ENCODE assay signal across 25 mouse cellular contexts in the genomic region with DNA sequence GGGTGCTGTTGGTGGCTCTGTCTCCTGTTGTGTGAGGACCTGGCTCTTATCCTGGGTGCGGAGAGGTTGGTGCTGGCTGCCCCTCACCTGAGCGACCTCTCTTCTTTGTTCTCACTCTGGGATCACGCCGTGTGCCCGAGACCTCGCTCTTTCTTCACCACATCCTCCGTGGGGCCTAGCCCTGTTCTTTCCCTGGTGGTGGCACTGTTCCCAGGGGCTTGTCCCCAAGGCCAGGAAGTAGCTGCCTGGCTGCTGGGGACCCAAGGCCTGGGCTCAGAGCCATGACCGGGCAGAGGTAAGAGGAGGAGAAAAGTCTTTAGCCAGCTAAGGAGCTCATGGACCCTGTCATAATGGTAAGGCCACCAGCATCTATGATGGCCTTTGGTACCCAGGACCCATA. TPM values are rescaled to one million over a fixed set of nuclear protein-coding genes. Genes with fewer than 3 reads are reported as not detected.
DNase-seq lines count a peak whose midpoint lies in the region; ATAC-seq lines count a peak whose summit lies in the region.
"Had no signal": no experiment of that assay in that cellular context is flagged by ENCODE, and none has a peak within 500 bp of the region (broad histone marks: within the 10 kb centered on the region; RNA-seq: fewer than 3 reads in every experiment).

No protein-coding gene starts in this region.

- no peak overlapping the region for H3K4me3 ChIP-seq in heart, embryonic 13.5 days
- H3K4me3 ChIP-seq in heart, embryonic 12.5 days, result no peak overlapping the region
- H3K4me3 ChIP-seq in embryonic facial prominence, embryonic 10.5 days, result no peak overlapping the region
- H3K4me3 ChIP-seq: embryonic facial prominence, embryonic 13.5 days; forebrain, embryonic 12.5 days; liver, embryonic 15.5 days; neural tube, embryonic 13.5 days had no signal

- H3K4me1 ChIP-seq in heart, embryonic 13.5 days, result peaks cover 54% of the 10 kb centered on the region
- H3K4me1 ChIP-seq in heart, embryonic 12.5 days (replicated peaks), result peaks cover 50% of the 10 kb centered on the region
- peaks cover 81% of the 10 kb centered on the region for H3K4me1 ChIP-seq in embryonic facial prominence, embryonic 10.5 days
- H3K4me1 ChIP-seq: liver, embryonic 15.5 days had no signal

- ATAC-seq in heart, embryonic 13.5 days (ENCODE audit: extremely low read depth, insufficient number of reproducible peaks, low FRiP score, low TSS enrichment), result no peak
- no peak for ATAC-seq in heart, embryonic 12.5 days (ENCODE audit: insufficient number of reproducible peaks, low FRiP score)
- ATAC-seq: hindbrain, embryonic 16.5 days had no signal

- peak; percentile 80 for DNase-seq in adrenal gland, adult 2 months
- DNase-seq in adrenal gland, adult 8-10 months, result no peak
- DNase-seq in adrenal gland, postnatal 10 days, result peak; percentile 82
- DNase-seq in embryonic facial prominence, embryonic 10.5 days (ENCODE audit: low spot score), result no peak
- no peak for DNase-seq in layer of hippocampus, adult 18-20 months (ENCODE audit: low spot score in 2 of 2)
- DNase-seq in thymus, postnatal 0 days (ENCODE audit: low spot score), result no peak
- DNase-seq: cerebellum, adult 11-12 months; cerebellum, adult 9-11 months; embryo, embryonic 11 days; heart, postnatal 4 days; kidney, adult 2 months; layer of hippocampus, postnatal 36 days; left cerebral cortex, postnatal 4 days; lung, embryonic 14.5 days; lung, postnatal 14 days; thymus, adult 18-20 months; thymus, postnatal 36 days had no signal

- no peaks in the 10 kb centered on the region for H3K36me3 ChIP-seq in heart, embryonic 13.5 days
- H3K36me3 ChIP-seq in heart, embryonic 12.5 days, result no peaks in the 10 kb centered on the region
- H3K36me3 ChIP-seq in embryonic facial prominence, embryonic 10.5 days (replicated peaks), result peaks cover 4% of the 10 kb centered on the region; the same call in 1 of the 2 replicates
- H3K36me3 ChIP-seq: forebrain, embryonic 12.5 days; G1E; liver, embryonic 15.5 days; neural tube, embryonic 13.5 days had no signal

- H3K27me3 ChIP-seq in heart, embryonic 13.5 days (replicated peaks), result no peaks in the 10 kb centered on the region
- no peaks in the 10 kb centered on the region for H3K27me3 ChIP-seq in heart, embryonic 12.5 days (replicated peaks)
- H3K27me3 ChIP-seq in embryonic facial prominence, embryonic 10.5 days (replicated peaks; ENCODE audit: low read depth, poor library complexity, severe bottlenecking), result no peaks in the 10 kb centered on the region
- H3K27me3 ChIP-seq: embryonic facial prominence, embryonic 13.5 days; forebrain, embryonic 12.5 days; liver, embryonic 15.5 days; neural tube, embryonic 13.5 days had no signal

- H3K27ac ChIP-seq in heart, embryonic 13.5 days (replicated peaks), result no peak overlapping the region
- H3K27ac ChIP-seq in heart, embryonic 12.5 days (ENCODE audit: poor library complexity, severe bottlenecking), result no peak overlapping the region
- H3K27ac ChIP-seq in embryonic facial prominence, embryonic 10.5 days (replicated peaks), result peak overlapping the region; percentile 52
- H3K27ac ChIP-seq: embryonic facial prominence, embryonic 13.5 days; forebrain, embryonic 12.5 days; liver, embryonic 15.5 days; neural tube, embryonic 13.5 days had no signal

- no peak overlapping the region for H3K4me2 ChIP-seq in heart, embryonic 13.5 days
- H3K4me2 ChIP-seq in heart, embryonic 12.5 days, result no peak overlapping the region
- H3K4me2 ChIP-seq: embryonic facial prominence, embryonic 13.5 days; forebrain, embryonic 12.5 days; liver, embryonic 15.5 days; lung, embryonic 14.5 days; neural tube, embryonic 13.5 days had no signal

- WGBS in heart, embryonic 13.5 days, result 76% methylated on average over 8 of the region's 8 CpGs
- WGBS in heart, embryonic 12.5 days, result 84% methylated on average over 8 of the region's 8 CpGs
- WGBS in embryonic facial prominence, embryonic 10.5 days, result 81% methylated on average over 8 of the region's 8 CpGs

- no peaks in the 10 kb centered on the region for H3K9me3 ChIP-seq in heart, embryonic 13.5 days
- no peaks in the 10 kb centered on the region for H3K9me3 ChIP-seq in heart, embryonic 12.5 days (replicated peaks)
- H3K9me3 ChIP-seq in embryonic facial prominence, embryonic 10.5 days, result no peaks in the 10 kb centered on the region
- H3K9me3 ChIP-seq: embryonic facial prominence, embryonic 13.5 days; forebrain, embryonic 12.5 days; G1E; liver, embryonic 15.5 days; neural tube, embryonic 13.5 days had no signal

- H3K9ac ChIP-seq in heart, embryonic 13.5 days, result peak overlapping the region; percentile 6; the same call in 1 of the 2 replicates
- no peak overlapping the region for H3K9ac ChIP-seq in heart, embryonic 12.5 days
- H3K9ac ChIP-seq: forebrain, embryonic 12.5 days; liver, embryonic 15.5 days; lung, embryonic 14.5 days had no signal

RNA-seq across cellular contexts. Expression of a gene that starts 25.4 kb away (rescaled TPM):
- total RNA-seq in adrenal gland, adult 2 months (2021), result 10 to 100 TPM; 27.1 to 28.7 TPM
- 42.1 and 46.3 TPM in 2 replicates for polyA plus RNA-seq in adrenal gland, adult 2 months (2012; rRNA removed)
- total RNA-seq in adrenal gland, adult 8-10 months (2022), result 10 to 100 TPM; 30.7 to 64.5 (median 48.4) TPM
- polyA plus RNA-seq in heart, embryonic 13.5 days (2015; fragmentation: Nextera tagmentation; extraction: Ambion mirVana), result 8.5 and 8.6 TPM in 2 replicates
- polyA plus RNA-seq in heart, embryonic 12.5 days (2016; fragmentation: Nextera tagmentation; extraction: Ambion mirVana), result 14.0 and 15.3 TPM in 2 replicates
- 10 to 100 TPM; 27.2 to 42.9 TPM for total RNA-seq in adrenal gland, postnatal 10 days (2021)
- polyA plus RNA-seq in embryonic facial prominence, embryonic 10.5 days (2016; fragmentation: Nextera tagmentation; extraction: Ambion mirVana), result 9.9 and 10.2 TPM in 2 replicates
- 100 to 1,000 TPM; 142 to 146 TPM for total RNA-seq in layer of hippocampus, adult 18-20 months (2021)
- 26.3 and 35.9 TPM in 2 replicates for polyA plus RNA-seq in thymus, postnatal 0 days (2015; fragmentation: Nextera tagmentation; extraction: Ambion mirVana)

Comparison
In these comparisons a context has a peak if more than half of its experiments do, and no peak if none do; other contexts are left out.
1. DNase-seq: peak in adrenal gland, adult 2 months (single experiment) and adrenal gland, postnatal 10 days (single experiment); none in adrenal gland, adult 8-10 months (single experiment), embryonic facial prominence, embryonic 10.5 days (single experiment), layer of hippocampus, adult 18-20 months (0 of 2) and thymus, postnatal 0 days (single experiment).